Mouse (Mus musculus): ENCODE measurements around the gene Hes2.

Hes2 gene

DNA sequence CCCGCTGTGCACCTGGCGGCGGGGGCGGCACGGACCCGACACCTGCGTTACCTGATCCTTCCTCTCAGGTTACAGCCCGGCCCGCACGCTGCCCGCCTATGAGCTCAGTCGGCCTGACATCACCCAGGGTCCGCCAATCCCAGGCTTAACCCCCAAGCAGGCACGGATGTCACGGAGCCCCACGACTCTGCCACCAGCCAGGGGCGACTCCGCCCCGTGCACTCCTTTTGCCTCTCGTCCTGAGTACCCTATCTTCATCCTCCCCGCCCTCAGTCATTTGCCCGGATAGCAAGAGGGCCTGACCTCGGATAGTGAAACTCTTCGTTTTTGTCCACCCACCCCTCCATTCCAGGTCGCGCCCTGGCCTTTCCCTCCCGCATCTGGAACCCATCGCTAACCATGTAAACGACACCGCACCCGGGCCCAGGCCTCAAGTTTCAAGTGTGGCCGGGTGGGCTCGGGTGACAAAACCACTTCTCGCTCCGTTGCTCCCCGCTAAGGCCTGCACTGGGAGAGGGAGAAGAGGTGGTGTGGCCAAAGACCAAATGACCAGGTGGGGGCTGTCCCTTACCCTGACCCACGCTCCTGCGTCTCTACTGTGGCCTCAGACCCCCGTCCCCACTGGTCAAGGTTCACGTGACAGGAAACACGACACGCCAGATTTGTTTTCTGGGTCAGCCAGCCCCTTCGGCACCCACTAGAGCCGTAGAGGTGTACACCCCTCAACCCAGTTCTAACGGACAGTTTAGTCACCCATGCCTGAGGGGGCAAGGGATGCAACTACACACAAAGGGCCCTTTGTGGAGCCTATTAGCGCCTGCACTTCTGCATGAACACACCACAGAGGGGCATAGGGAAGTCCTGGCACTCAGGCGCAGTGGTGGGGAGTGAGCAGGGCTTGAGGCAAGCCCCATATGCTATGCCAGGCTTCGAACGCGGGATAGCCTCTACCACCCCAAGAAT is 26.6 kb upstream of the Hes2 start:
- DNase-seq: no peak

DNA sequence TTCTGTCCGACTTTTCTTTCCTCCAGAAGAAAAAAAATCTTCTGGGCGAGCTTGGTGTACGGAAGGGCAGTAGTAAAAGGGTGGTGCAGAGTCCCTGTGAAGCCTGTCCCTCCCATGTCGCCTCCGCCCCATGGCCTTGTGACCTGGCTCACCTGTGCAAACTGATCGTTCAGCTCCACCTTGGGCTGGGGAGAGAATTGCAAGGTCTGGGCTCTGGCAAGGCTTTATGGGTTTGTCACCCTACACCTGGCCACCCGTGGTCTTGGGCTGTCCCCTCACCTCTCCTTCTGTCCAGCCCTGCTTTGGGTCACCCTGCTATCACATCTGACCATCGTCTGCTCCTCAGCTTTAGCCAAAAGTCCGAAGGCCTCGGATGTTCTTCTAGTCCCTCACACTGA is 25.9 kb upstream of the Hes2 start:
- no peak for DNase-seq

DNA sequence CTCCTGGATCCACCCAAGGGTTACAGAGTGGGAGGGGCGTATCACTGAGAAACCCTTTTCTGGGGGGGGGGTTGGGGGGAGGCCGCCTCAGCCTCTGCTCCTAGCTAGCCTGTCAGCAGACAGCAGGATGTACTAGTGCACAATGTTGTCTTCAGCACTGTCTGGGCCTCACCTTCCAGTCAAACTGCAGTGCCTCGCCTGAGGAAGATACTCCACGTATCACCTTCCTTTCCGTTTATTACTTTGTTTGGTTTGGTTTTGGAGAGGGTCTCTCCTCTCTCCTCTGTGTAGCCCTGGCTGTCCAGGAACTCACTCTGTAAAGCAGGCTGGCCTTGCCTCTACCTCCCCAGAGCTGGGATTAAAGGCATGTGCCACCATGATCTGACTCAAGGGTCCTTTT is 25.5 kb upstream of the Hes2 start:
- DNase-seq: no peak

DNA sequence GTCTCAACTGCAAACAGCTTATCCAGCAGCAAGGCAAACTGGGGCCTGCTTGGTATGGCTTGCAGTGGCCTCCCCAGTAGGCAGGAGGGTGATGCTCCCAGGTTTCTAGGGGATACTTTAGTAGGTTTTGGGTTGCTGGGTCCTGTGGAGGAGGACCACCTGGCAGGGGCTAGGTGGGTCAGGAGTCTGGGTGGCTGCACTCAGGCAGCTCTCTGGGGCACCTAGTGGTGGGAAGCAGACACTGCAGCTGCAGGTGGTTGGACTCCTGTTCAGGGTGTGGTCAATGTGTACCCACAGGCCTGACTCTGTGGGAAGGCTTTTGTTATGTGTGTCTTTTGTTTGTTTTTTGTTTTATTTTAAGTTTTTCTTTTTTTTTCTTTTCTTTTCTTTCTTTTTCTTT is 24.2 kb upstream of the Hes2 start:
- no peak for DNase-seq

DNA sequence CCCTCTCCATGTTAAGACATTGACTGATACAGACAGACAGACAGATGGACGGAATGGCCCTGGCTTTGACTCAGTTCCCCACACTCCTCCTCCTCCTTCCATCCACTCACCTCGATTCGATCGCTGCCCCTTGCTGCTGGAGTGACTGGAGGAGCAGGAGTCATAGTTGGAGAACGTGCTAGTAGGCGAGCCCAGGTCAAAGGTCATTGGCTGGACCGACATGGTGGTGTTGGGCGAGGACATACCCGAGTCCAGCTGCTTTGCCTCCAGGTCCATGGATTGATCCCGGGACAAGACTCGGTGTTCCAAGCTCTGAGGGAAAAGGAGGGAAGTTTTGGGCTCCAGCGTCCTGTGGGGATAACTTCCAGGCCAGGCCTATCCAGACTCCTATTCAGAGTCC is 23.3 kb upstream of the Hes2 start:
- no peak for DNase-seq

DNA sequence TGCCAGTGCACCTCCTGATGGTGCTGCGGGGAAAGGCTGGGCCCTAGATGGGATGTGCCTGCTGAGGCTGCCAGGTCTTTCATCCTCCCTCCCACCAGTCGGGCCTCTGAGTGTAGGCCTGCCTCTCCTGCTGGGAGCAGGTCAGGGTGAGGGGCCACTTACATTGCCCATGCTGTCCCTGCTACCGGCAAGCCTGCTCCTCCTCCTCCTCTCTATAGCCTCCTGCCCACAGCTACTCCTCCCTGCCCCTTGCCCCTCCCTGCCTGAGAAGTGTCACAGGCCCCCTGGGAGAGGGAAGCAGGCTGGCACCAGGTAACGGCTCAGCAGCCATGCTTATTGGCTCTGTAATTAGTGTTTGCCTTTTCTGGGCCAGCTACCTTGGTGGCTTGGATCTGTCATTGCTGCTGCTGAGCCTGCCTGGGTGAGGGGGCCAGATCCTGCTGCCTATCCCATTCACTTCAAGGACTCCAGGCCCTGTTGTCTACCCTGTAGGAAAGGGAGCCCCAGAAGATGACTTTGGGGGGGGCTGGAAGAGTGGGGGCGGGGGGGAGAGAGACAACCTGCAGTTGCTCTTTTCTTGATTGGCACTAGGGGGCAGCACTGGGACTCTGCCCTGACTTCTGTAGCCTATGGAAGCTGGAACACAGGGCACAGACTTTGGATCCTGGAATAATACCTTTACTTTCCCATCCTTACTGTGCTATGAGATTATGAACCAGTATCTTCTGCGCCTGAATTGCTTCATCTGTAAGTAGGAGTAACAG is 22.4 kb upstream of the Hes2 start:
- no peak for DNase-seq

DNA sequence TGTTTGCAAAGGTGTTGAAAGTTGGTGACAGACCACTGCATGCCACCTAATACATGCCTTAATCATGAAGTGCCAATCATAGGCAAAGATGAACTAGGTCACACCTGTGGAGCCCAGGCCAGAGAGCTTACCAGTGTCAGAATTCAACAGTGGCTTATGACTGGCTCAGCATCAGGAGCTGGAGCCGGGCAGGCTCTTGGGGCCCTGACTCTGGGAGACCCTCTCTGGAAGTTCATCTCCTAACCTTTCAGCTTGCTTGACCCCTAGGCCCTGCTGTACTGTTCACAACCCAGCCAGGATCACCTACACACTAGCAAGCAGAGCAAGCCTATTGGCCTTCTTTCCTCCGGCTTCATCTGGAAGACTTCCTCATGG is 21.8 kb upstream of the Hes2 start:
- no peak for DNase-seq

DNA sequence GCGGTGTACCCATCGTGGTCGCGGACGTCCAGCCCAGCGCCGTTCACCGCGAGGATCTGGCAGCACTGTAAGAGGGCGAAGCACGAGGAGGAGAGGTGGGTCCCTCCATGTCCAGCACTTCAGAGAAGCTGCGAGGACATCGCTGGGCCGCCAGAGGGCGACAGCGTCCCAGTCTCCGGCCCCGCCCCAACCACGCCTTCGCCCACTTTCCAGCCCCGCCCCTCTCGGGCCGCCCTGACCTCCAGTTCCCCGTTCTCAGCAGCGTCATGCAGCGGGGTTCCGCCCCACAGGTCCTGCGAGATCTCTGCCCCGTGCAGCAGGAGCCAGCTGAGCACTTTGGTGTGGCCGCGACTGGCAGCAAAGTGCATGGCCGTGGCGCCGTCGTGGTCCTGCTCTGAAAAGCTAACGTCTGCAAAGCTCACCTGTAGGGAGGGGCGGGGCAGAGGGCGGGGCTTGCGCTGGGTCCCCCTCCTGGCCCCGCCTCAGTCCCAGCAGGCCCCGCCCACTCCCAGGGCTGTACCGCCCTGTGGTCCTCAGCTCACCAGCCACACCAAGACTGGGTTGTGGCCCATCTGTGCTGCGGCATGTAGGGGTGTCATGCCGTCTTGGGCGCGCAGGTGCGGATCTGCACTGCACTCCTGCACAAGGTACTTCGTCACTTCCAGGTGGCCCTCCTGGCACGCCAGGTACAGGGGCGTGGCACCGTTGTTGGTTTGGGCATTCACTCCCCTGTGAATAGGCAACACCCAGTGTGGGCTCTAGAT is 20.0 kb upstream of the Hes2 start:
- DNase-seq: peak; percentile 68

DNA sequence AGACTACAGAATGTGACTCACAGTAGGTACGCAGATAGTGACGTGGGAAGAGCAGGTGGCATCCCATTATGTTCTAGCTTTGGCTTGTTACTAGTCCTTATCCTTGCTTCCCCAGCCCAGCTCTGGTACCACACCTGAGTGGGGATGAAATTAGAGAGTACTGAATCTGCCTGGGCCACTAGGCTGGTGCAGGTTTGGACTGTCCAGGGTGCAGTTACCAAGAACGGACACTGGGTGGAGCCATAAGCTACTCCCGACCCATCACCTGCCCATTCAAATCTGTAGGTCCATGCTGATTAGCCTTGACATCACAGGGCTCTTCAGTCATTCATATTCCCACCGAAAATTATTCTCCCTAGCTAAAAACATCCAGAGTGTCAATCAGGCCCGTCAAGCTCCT is 18.2 kb upstream of the Hes2 start:
- no peak for DNase-seq

DNA sequence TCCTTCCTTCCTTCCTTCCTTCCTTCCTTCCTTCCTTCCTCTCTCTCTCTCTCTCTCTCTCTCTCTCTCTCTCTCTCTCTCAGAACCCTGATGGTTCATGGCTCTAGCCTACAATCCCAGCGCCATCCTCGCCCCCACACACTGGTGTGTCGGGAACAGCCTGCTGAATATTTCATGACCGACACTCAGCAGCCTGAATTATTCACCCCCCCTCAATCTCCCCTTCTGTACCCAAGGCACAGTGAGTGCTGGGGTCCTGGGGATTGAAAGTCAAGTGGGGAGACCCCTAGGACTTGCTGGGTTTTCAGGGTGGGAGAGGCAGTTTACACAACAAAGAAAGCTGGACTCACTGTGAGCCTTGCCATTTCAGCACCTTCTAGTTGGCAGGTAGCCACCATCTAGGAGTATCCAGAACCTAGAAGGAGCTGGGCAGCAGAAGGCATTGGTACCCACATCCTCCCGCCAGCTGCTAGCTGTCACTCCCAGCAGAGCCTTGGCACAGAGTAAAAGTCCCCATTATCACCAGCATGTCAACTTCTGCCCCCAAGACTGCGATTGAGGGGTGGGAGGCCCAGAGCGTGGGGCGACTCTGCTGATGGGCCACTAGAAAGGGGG is 17.0 kb upstream of the Hes2 start:
- no peak for DNase-seq

DNA sequence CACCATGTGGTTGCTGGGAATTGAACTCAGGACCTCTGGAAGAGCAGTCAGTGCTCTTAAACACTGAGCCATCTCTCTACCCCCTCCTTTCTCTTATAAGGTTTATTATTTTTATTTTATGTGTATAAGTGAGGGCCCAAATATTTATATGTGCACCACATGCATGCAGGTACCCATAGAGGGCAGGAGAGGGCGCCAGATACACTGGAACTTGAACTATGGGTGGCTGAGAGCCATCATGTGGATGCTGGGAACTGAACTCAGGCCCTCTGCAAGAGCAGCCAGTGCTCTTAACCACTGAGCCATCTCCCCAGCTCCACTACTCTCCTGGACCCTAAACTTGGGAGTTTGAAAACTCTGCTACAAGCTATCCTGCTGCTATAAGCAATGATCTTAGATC is 15.0 kb upstream of the Hes2 start:
- no peak for DNase-seq

DNA sequence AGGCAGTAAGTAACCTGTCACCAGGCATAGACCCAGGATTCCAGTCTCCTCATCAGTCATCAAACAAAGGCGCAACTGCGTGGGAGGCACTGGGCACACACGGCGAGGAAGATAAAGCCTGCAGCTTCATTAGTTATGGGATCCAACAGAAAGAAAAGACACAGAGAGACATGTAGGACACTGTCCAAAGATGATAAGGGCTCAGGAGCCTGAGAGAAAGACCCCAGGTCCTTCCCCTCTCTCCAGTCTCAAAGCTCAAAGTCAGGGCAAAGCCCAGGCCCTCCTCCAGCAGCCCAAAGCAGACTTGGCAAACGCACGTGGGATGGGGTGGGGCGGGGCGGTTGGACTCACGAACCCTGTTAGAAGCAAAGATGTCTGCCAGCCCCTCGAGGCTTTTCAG is 13.2 kb upstream of the Hes2 start:
- DNase-seq: no peak

DNA sequence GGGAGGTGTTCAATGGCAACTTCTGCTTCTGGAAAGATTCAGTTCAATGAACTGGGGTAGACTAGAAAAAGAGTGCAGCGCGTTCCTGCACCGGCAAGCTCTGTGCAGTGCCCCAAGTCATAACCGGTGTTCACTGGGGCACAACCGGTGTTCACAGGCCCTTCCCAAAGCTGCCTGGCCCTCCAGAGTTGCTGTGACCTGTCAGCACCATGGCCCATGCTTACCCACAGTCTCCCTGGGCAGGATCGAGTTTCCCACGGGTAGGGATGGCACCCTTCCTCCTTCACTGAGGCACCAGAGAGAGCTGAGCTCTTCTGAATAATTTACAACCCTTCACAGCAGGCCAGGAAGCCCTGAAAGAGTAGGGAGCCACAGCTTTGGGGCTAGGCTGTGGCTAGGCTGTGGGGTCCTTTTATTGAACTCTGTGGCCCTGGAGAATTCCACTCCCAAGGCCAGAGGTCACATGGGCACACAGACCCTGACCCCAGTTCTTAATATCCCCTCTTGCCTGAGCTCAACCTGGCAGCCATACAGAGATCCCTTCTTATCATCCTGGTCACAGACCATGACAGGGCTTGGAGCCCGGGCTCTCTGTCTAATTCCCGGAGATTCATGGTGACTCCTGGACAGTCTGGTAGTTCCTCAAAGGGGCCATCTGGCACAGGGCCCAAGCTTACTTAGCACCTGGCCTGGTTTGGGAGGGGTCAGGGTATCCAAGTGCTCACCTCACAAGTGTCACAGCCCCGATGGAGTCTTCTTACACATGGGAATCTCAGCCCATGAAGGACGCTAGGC is 12.4 kb upstream of the Hes2 start:
- no peak for DNase-seq

DNA sequence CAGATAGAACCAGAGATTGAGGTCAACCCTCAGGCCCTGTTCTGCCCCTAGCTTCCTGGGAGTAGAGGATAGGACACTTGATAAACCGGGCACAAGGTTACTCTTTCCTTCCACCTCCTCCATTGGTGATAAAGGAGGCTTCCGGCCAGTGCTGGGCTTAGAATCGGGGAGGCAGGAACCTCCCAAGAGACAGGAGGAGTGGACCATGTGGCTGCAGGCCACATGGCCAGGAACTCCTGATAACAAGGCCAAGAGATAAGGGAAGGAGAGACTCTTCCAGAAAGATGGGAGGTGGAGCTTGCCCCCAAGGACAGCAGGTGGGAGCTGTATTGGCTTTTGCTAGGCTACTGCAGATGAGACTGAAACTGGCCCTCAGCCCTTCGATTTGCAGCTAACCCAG is 8.1 kb upstream of the Hes2 start:
- DNase-seq: no peak

DNA sequence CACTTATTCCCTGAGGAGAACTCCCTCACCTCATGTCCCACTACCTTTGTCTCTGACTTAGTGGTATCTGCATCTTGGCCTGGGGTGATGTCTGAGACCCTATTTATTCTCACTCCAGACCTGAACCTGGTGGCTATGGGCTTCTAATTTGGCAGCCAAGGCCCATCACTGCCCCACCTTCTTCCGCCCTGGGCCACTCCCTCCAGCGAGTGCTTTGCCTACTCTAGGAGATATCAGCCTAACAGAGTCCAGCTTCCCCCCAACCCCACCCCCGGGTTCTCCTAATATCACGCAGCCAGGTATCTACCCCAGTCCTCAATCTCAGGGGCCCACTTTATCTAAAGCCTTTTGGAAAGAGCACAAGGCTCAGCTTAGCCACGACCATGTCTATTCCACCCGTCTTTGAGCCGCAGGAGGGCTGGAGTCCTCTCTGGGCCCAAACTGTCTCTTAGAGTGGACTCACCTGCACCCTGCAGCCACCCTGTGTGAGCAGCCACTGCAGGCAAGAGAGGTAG is 7.2 kb upstream of the Hes2 start:
- DNase-seq: no peak

DNA sequence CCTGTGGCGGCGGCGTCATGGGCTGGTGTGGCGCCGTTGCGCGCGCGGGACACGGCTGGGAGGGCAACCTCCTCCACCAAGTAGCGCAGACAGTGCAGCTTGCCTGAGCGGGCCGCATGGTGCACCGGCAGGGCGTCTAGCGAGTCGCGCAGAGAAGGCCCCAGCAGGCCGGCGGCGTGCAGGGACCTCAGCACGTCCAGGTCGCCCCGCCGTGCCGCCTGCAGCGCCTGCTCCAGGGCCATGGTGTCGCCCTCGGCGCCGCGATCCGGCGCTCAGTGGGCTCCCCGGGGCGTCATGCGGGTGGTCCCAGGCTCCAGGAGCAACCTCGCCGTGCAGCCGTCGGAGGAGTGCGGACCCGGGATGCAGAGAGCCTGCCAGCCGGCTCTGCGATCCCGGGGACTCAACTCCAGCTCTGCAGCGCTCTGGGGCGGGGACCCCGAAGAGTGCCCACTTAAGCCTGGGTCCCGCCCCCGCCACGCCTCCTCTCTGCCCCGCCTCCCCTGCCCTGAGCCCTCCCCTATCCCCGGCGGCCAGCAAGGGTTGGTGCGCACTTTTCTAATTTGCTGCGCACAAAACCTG is 6.6 kb upstream of the Hes2 start, which contains the start of gene Espn:
TSS of gene Espn (minus strand) at position 406 of the 579 bp plus-strand sequence.
- no peak for DNase-seq

DNA sequence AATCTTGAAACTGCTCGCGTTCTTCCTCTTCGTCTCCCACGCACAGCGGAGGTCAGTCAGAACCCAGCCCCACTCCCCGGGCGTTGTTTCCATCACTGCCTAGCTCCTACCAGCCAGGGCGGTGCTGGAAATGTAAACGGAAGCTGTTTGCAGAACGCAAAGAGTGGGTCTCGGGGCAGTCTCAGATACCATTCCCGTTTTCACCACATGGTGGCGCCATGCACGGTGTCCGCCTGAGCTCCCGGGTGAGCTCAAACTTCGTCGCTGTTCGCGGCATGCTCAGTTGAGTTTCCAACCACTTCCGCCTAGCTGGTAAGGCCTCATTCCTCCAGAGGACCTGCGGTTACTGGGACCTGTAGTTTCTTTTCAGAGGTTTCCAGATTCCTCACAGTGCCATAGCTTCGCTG is 4.9 kb upstream of the Hes2 start:
- DNase-seq: peak; percentile 93

DNA sequence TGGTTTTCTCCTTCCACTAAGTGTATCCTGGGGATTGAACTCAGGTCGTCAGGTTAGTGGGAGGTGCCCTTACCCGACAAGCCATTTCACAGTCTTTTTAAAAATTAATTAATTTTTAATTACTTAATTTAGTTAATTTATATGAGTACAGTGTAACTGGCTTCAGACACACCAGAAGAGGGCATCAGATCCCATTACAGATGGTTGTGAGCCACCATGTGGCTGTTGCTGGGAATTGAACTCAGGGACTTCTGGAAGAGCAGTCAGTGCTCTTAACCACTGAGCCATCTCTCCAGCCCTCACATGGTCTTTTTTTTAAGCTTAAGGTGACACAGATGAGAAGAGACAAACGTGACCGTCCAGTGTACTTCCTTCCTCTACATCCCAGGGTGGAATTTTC is 3.6 kb upstream of the Hes2 start:
- DNase-seq: no peak

DNA sequence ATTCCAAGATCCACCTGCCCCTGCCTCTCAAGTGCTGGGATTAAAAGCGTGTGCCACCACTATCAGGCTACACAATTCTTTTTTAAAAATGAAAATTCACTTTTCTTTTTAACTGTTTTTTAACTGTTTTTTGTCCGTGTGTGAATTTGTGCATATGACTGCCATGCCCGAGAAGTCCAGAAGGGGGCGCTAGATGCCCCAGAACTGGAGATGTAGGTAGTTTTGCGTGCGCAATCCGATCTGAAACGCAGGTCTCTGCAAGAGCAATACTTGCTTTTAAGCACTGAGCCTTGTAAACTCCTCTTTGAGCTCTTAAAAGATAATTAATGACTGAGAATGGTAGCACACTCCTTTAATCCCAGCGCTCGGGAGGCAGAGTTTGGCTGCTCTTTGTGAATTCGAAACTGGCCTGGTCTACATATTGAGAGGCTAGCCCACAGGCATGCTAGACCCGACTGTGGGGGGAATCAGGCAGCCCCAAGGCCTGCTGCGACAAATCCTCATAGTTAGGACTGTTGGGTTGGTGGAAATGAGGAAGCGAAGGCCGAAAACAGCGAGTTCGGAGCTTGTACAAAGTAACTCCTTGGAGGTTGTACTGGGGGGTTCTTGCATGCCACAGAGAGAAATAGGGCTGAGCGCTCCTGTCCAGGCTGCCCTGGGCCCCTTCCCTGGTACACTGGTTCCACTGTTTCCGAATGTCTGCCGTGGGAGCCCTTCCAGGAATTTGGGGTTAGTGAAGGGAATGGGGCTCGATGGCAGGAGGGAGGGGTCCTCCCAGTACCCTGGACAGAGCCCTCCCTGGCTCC is 685 bp upstream of the Hes2 start:
- peak; percentile 68 for DNase-seq

DNA sequence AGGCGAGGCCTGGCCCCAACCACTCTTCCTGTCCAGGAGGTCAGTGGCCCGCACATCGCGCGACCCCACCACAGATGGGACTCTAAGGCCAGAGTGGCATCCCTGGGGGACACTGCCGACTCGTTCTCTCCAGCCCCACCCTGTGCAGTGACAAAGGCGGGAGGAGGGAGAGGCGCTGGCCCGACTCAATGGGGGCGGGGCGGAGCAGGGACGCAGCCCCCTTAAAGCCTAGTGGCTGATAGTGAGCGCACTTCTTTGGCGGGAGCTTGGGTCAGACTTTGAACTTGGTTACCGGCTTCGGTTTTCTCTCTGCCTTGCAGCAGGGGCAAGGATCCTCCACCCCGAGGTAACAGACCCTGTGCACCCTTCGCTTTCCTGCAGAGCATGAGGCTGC is 615 bp downstream of the Hes2 start:
- DNase-seq: no peak

DNA sequence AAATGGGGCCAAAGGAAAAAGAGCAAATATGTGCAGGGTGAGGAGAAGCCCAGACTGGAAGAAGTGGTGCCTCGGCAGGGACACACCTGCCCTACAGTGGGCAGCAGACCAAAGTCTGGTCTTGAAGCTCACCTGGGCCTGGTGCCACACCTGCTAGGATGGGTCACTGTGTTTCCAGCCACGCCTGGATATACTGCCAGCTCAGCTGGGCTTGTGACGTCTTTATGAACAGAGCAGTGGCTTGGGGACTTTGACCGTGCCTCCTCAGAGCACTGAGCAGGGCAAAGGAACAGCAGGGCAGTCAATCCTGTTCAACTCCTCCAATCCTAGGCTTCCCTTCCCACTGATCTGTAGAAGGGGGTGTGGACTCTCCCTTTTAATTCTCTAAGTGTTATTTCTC is 2.1 kb downstream of the Hes2 start:
- no peak for DNase-seq
